Mouse (Mus musculus): ENCODE results near the gene Tcf20. TPM values are rescaled to one million over a fixed set of nuclear protein-coding genes. Genes with fewer than 3 reads are reported as not detected.

Tcf20 gene
- total RNA-seq, 1 experiment = 143 TPM

GRCm38 (mm10) chr15:82905431-82906395 lies 82.0 kb downstream of the Tcf20 start:
- peaks cover 14 to 47% of the 10 kb centered on the region in 2 experiments for H3K4me1 ChIP-seq (ENCODE audit: control insufficient read depth in 2 of 2, insufficient read depth in 2 of 2, low read length in 2 of 2, poor library complexity in 1 of 2)
- in situ Hi-C loops (cut with MboI; ENCODE audit: low sequenced_read_pairs in 2 of 2, unreplicated experiment in 2 of 2) = no loop called here
- no peak for DNase-seq (ENCODE audit: low read depth, low spot score)

GRCm38 (mm10) chr15:82904526-82904925 lies 83.1 kb downstream of the Tcf20 start:
- Histone ChIP-seq H3K9ac (ENCODE audit: insufficient read depth, low read depth, low read length, poor library complexity, severe bottlenecking) (no peak overlapping the region), H3K36me3 (ENCODE audit: control insufficient read depth, insufficient read depth, low read length, poor library complexity, severe bottlenecking) (no peaks in the 10 kb centered on the region), H3K4me1 (ENCODE audit: control insufficient read depth in 2 of 2, insufficient read depth in 2 of 2, low read length in 2 of 2, poor library complexity in 1 of 2) (peaks cover 16 to 50% of the 10 kb centered on the region in 2 experiments), H3K27ac (ENCODE audit: insufficient read depth, low read depth, low read length, poor library complexity, severe bottlenecking) (no peak overlapping the region), H3K9me3 (ENCODE audit: control insufficient read depth, insufficient read depth, low read depth, low read length) (no peaks in the 10 kb centered on the region), H3K4me3 (ENCODE audit: insufficient read depth in 1 of 2, low read depth in 1 of 2, low read length in 2 of 2, poor library complexity in 1 of 2, severe bottlenecking in 1 of 2) (no peak overlapping the region)
- no peak for DNase-seq (ENCODE audit: low read depth, low spot score)
- in situ Hi-C loops (cut with MboI; ENCODE audit: low sequenced_read_pairs in 2 of 2, unreplicated experiment in 2 of 2) = no loop called here
- no peak for TF ChIP-seq CHD2 (IDR thresholded peaks at IDR 0.05; ENCODE audit: low read depth, low read length)
- no peak for TF ChIP-seq HCFC1 (IDR thresholded peaks at IDR 0.05; ENCODE audit: borderline replicate concordance, insufficient read depth, low read length)
- TF ChIP-seq ZNF384 (IDR thresholded peaks at IDR 0.05; ENCODE audit: low read depth, low read length) = no peak
- no peak for TF ChIP-seq ZC3H11A (IDR thresholded peaks at IDR 0.05; ENCODE audit: borderline replicate concordance, low read depth, low read length)
- TF ChIP-seq MAFK (IDR thresholded peaks at IDR 0.05; ENCODE audit: insufficient read depth, low read depth, low read length) = no peak

More at GRCm38 (mm10) chr15:82905431-82906395, 82.0 kb downstream of the Tcf20 start:
- Histone ChIP-seq H3K36me3 (ENCODE audit: control insufficient read depth, insufficient read depth, low read length, poor library complexity, severe bottlenecking) (no peaks in the 10 kb centered on the region), H3K27ac (ENCODE audit: insufficient read depth, low read depth, low read length, poor library complexity, severe bottlenecking) (no peak overlapping the region), H3K4me3 (ENCODE audit: insufficient read depth in 1 of 2, low read depth in 1 of 2, low read length in 2 of 2, poor library complexity in 1 of 2, severe bottlenecking in 1 of 2) (no peak overlapping the region), H3K9me3 (ENCODE audit: control insufficient read depth, insufficient read depth, low read depth, low read length) (no peaks in the 10 kb centered on the region), H3K9ac (ENCODE audit: insufficient read depth, low read depth, low read length, poor library complexity, severe bottlenecking) (no peak overlapping the region)
- no peak for TF ChIP-seq ZC3H11A (IDR thresholded peaks at IDR 0.05; ENCODE audit: borderline replicate concordance, low read depth, low read length)
- TF ChIP-seq CHD2 (IDR thresholded peaks at IDR 0.05; ENCODE audit: low read depth, low read length) = no peak
- TF ChIP-seq HCFC1 (IDR thresholded peaks at IDR 0.05; ENCODE audit: borderline replicate concordance, insufficient read depth, low read length) = no peak
- TF ChIP-seq MAFK (IDR thresholded peaks at IDR 0.05; ENCODE audit: insufficient read depth, low read depth, low read length) = no peak
- TF ChIP-seq ZNF384 (IDR thresholded peaks at IDR 0.05; ENCODE audit: low read depth, low read length) = no peak

- Histone ChIP-seq H3K27ac (ENCODE audit: insufficient read depth, low read depth, low read length, poor library complexity, severe bottlenecking) (no peak overlapping the region), H3K36me3 (ENCODE audit: control insufficient read depth, insufficient read depth, low read length, poor library complexity, severe bottlenecking) (no peaks in the 10 kb centered on the region), H3K9me3 (ENCODE audit: control insufficient read depth, insufficient read depth, low read depth, low read length) (no peaks in the 10 kb centered on the region), H3K9ac (ENCODE audit: insufficient read depth, low read depth, low read length, poor library complexity, severe bottlenecking) (no peak overlapping the region), H3K4me1 (ENCODE audit: control insufficient read depth in 2 of 2, insufficient read depth in 2 of 2, low read length in 2 of 2, poor library complexity in 1 of 2) (peaks cover 18 to 45% of the 10 kb centered on the region in 2 experiments), H3K4me3 (ENCODE audit: insufficient read depth in 1 of 2, low read depth in 1 of 2, low read length in 2 of 2, poor library complexity in 1 of 2, severe bottlenecking in 1 of 2) (no peak overlapping the region)
- DNase-seq (ENCODE audit: low read depth, low spot score) = no peak
- in situ Hi-C loops (cut with MboI; ENCODE audit: low sequenced_read_pairs in 2 of 2, unreplicated experiment in 2 of 2) = no loop called here
- no peak for TF ChIP-seq MAFK (IDR thresholded peaks at IDR 0.05; ENCODE audit: insufficient read depth, low read depth, low read length)
- no peak for TF ChIP-seq HCFC1 (IDR thresholded peaks at IDR 0.05; ENCODE audit: borderline replicate concordance, insufficient read depth, low read length)
- no peak for TF ChIP-seq CHD2 (IDR thresholded peaks at IDR 0.05; ENCODE audit: low read depth, low read length)
- no peak for TF ChIP-seq ZC3H11A (IDR thresholded peaks at IDR 0.05; ENCODE audit: borderline replicate concordance, low read depth, low read length)
- TF ChIP-seq ZNF384 (IDR thresholded peaks at IDR 0.05; ENCODE audit: low read depth, low read length) = no peak
Measured at GRCm38 (mm10) chr15:82902521-82902920, 85.2 kb downstream of the Tcf20 start.

GRCm38 (mm10) chr15:82901306-82901705 lies 86.4 kb downstream of the Tcf20 start:
- no peak for TF ChIP-seq ZC3H11A (IDR thresholded peaks at IDR 0.05; ENCODE audit: borderline replicate concordance, low read depth, low read length)
- 0 out of 2 replicates have a peak, but pooled peaks have one; percentile 31 for TF ChIP-seq CHD2 (IDR thresholded peaks at IDR 0.05; ENCODE audit: low read depth, low read length)
- no peak for TF ChIP-seq MAFK (IDR thresholded peaks at IDR 0.05; ENCODE audit: insufficient read depth, low read depth, low read length)
- TF ChIP-seq HCFC1 (IDR thresholded peaks at IDR 0.05; ENCODE audit: borderline replicate concordance, insufficient read depth, low read length) = no peak
- no peak for TF ChIP-seq ZNF384 (IDR thresholded peaks at IDR 0.05; ENCODE audit: low read depth, low read length)
- in situ Hi-C loops (cut with MboI; ENCODE audit: low sequenced_read_pairs in 2 of 2, unreplicated experiment in 2 of 2) = no loop called here
- H3K4me1 ChIP-seq (ENCODE audit: control insufficient read depth in 2 of 2, insufficient read depth in 2 of 2, low read length in 2 of 2, poor library complexity in 1 of 2) = peaks cover 20 to 45% of the 10 kb centered on the region in 2 experiments
- no peaks in the 10 kb centered on the region for H3K36me3 ChIP-seq (ENCODE audit: control insufficient read depth, insufficient read depth, low read length, poor library complexity, severe bottlenecking)
- DNase-seq (ENCODE audit: low read depth, low spot score) = peak; percentile 81
- no peaks in the 10 kb centered on the region for H3K9me3 ChIP-seq (ENCODE audit: control insufficient read depth, insufficient read depth, low read depth, low read length)
- H3K9ac ChIP-seq (ENCODE audit: insufficient read depth, low read depth, low read length, poor library complexity, severe bottlenecking) = peak overlapping the region; percentile 40; the same call in 1 of the 2 replicates
- 0 out of 4 replicates have a peak overlapping the region, but pooled peaks of 1 of the 2 experiments have one; percentile 2 for H3K4me3 ChIP-seq (ENCODE audit: insufficient read depth in 1 of 2, low read depth in 1 of 2, low read length in 2 of 2, poor library complexity in 1 of 2, severe bottlenecking in 1 of 2)
- peak overlapping the region; percentile 77; the same call in 1 of the 2 replicates for H3K27ac ChIP-seq (ENCODE audit: insufficient read depth, low read depth, low read length, poor library complexity, severe bottlenecking)
